Mouse (Mus musculus): ENCODE measurements at regions not wholly inside any gene's neighbourhood (a gene's known extent, or its start where the extent isn't known, plus 50 kb on each side); places are given as distances from the start of the nearest gene placed in this dataset.

DNA sequence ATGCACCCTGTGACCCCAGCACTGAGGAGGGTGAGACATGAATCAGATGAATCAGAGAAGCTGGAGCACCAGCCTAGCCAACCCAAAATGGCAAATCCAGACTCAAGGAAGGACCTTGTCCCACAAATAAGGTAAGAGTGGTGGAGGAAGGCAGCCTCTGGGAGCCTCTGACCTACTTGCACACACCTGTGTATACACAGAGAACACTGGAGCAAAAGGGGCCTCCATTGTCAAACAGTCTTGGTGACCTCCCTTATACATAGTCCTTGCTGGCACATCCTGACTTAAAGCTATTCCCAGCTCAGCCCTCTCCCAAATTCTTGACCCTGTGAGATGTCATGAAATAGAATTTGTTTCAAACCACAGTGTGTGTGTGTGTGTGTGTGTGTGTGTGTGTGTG lies 57.1 kb downstream of the Inhbb start:
- DNase-seq = no peak

DNA sequence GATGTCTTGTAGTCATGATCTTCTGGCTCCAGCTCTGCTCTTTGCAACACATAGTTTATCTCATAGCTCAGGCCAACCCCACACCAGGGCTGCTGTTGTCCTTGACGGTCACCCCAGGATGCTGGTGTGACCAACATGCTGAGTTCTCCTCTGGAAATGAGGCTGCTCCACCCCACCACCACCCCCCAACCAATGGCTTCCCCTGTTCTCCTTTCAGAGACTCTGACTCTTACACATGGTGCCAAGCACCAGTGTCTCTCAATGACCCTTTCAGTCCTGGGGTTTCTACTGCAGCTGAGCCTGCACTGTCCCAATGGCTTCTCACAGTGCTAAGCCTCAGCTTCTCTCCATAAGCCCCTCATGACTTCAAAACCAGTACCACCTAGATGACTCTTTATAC lies 64.0 kb downstream of the Inhbb start:
- DNase-seq = no peak

GRCm38 (mm10) chr1:119356916-119357315 lies 65.1 kb downstream of the Inhbb start:
- DNase-seq = no peak

GRCm38 (mm10) chr1:119355456-119355855 lies 66.6 kb downstream of the Inhbb start:
- no peak for DNase-seq

DNA sequence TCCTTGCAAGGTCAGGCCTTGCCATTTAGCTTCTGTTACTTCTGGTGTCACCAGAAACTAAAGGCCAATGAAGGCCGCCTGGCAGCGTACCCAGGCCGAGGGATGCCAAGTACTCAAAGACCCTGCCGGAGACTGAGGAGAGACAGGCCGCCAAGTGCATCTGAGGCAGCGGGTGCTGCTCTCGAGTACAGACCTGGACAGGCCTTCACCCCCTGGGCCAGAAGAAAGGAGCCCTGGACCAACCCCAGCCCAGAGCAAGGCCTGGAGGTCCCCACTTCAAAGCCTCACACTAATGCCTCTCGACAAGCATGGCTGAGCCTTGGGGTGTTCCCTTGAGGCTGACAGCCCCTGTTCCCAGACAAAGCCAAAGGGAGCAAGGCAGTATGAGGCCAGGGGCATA lies 70.5 kb downstream of the Inhbb start:
- no peak for DNase-seq

GRCm38 (mm10) chr1:119350846-119351245 lies 71.2 kb downstream of the Inhbb start:
- DNase-seq = no peak

GRCm38 (mm10) chr1:119350296-119350695 lies 71.8 kb downstream of the Inhbb start:
- DNase-seq = no peak

GRCm38 (mm10) chr1:119348456-119349208 lies 73.4 kb downstream of the Inhbb start:
- peak; percentile 48 for DNase-seq

GRCm38 (mm10) chr1:119347749-119348148 lies 74.3 kb downstream of the Inhbb start:
- DNase-seq = no peak

DNA sequence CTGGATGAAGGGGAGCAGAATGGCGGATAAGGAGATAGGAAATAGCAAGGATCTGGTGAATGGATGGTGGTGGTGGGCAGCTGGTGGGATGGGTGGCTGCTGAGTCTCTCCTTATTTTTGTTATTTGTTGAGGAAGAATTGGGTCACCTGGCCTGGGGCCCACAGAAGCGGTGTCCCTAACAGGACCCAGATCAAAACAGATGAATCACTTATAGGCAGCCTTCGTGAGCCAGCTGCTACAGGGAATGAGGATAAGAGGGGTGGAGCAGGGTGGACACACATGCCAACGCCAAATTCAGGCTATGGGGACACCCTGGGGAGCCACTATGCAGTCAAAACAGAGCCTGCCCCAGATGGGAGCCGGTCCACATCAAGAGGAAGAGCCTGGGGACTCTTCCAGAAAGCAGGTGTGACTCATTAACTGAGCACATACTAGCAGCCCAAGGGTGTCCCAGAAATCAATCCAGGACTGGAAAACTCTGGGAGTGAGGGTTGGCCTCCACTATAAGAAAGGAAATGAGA lies 75.4 kb downstream of the Inhbb start:
- DNase-seq = no peak

GRCm38 (mm10) chr1:119345115-119345791 lies 76.8 kb downstream of the Inhbb start:
- no peak for DNase-seq

DNA sequence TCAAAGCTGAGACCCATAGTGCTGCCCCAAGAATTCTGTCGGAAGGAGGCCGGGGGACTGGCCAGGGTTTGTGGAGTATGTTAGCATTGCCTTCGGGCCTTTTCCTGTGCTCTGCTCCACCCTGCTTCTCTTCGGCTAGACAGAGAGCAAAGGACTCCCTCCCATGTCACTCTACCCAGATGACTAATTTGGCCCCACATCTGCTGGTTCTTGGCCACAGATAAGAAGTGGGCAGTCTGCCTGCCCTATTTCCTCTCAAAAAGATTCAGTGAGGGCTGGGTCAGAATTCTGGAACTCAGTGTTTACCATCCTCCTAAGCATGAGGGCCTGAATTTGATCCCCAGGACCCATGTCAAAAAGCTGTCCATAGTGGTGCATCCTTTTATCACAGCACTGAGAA lies 78.0 kb downstream of the Inhbb start:
- DNase-seq = no peak

DNA sequence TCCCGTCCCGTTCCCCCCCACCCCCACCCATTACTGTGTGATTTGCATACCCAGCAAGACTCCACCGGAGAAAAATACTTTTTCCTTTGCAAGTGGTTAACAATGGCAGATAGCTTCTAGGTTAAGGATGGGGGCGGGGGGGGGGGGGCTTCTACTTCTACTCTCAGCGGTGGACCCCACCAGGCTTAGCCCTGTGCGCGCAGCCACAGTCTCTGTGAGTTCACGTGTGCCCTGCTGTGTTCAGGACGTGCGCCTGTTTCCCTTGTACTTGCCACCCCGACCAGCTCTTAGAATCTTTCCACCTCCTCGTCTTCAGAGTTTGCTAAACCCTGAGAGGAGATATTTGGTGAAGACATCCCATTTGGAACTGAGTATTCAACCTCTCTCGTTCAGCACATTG lies 86.9 kb downstream of the Inhbb start:
- no peak for DNase-seq

DNA sequence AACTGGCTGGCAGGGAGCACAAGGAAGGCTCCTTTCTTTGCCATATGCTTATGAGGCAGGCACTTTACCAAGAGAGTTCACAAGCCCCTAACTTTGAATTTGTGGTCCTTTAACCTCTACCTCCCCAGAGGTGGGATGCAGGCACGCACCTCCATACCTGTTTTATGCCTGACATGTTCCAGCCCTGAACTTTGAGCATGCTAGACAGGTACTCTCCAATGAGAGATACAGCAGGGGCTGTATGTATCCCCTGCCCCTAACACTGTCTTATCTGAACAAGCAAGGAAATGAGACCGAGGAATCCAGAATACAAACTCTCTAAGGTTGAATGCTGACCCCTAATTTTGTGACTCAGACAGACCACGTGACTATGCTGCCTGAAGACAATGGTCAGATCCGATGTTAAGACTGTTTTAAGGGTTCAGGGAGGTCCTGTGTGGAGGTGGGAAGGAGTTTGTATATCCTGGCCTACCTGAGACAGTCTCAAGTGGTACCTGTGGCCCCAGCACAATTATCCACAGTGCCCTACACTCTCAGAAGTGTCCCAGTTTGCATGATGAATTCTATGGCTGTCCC lies 91.2 kb downstream of the Inhbb start:
- DNase-seq = no peak

DNA sequence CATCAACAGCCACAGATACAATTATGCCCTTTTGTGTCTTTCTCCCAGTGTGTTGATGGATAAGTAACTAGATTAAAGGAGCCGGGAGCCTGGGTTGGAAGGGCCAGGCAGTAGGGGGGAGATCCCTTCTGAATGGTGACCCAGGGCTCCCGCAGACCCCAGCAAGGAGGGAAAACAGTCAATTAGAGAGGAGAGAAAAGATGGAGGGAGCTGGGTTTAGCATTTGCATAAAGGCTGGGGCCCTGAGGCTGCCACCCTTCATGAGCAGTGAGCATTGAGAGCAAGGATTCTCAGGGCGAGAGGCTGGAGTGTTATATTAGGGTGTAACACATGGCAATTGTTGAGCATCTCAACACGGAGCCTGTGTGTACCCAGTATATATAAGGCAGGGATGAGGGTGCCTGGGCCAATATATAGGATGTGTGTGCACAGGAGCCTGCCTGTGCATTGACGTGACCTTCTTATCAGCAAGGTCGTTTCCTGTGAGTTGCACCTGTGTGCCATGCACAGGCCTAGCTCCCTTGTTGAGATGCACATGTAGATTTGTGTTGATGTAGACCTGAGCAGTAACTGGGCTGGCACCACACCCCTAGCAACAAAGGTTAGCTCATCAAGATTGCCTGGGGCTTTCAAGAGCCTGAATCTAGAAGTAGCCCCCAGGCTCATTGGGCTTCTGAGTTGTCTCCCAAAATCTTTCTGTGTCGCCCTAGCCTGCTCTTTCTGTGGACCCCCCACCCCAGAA lies 92.2 kb downstream of the Inhbb start:
- DNase-seq = no peak

DNA sequence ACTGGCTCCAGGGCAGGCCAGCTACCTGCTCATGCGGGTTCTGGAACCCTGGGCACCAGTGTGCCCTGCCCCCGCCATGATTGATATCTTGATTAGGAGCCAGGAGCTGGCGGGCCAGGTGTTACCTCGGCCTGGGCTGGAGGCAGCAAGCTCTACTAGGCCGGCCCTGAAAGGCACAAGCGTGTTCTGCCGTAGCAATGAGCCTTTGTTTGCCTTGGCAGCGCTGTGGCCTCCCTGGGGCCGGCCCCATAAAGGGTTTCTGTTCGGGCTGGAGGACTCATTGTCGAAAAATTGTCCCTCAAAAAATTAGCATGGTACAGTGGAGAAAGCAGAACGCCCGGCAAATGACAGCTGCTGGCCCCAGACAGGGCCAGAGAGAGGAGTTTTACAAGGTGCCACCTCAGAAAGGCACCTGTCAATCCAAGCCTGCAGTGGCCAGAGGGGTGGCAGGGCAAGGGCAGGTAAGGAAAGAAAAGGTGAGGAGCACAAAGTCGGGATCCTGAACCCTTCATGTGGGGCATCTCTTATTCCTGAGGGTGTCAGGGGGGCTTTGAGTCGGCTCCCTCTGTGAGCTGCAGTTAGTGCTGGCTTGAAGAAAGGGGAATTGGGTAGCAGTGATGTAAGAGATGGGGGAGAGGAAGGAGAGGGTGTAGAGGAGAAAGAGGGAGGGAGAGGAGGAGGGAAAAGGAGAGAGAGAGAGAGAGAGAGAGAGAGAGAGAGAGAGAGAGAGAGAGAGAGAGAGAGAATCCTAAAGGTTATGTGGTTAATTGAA lies 92.9 kb downstream of the Inhbb start:
- peak; percentile 24 for DNase-seq

GRCm38 (mm10) chr1:119324551-119324950 lies 97.5 kb downstream of the Inhbb start:
- no peak for DNase-seq

GRCm38 (mm10) chr1:119322279-119322995 lies 99.6 kb downstream of the Inhbb start:
- DNase-seq = no peak

DNA sequence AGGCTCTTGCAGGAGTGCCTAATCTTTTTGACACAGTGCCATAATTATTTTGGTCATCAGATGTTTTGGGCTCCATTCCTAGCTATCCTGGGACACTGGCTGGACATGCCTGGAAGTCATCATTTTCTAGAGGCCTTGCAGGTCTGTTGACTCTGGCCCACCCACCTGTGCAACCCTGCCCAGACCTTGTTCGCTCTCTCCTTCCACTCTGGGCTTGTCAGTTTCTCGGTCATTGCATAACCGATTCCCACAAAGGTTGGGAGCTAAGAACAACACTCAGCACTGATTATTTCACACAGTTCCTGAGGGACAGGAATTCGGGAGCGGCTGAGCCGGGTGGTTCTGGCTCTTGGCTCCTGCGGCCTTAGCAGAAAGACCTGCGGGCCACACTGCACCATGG lies 100.2 kb downstream of the Inhbb start:
- DNase-seq = no peak

GRCm38 (mm10) chr1:119317006-119317405 lies 105.0 kb downstream of the Inhbb start:
- DNase-seq = no peak

GRCm38 (mm10) chr1:119308719-119309365 lies 113.2 kb downstream of the Inhbb start:
- no peak for DNase-seq

Data from kidney, postnatal 10 days (tissue).